23 mouse cellular contexts compared by ENCODE assay signal in genomic region chr4:127334870-127335504, GRCm38 (mm10). TPM values are rescaled to one million over a fixed set of nuclear protein-coding genes. Genes with fewer than 3 reads are reported as not detected.
DNase-seq lines count a peak whose midpoint lies in the region; ATAC-seq lines count a peak whose summit lies in the region.
"Had no signal": no experiment of that assay in that cellular context is flagged by ENCODE, and none has a peak within 500 bp of the region (broad histone marks: within the 10 kb centered on the region; RNA-seq: fewer than 3 reads in every experiment).

No protein-coding gene starts in this region.

- no peaks in the 10 kb centered on the region for H3K36me3 ChIP-seq in limb, embryonic 12.5 days
- H3K36me3 ChIP-seq in limb, embryonic 10.5 days: no peaks in the 10 kb centered on the region
- no peaks in the 10 kb centered on the region for H3K36me3 ChIP-seq in embryonic facial prominence, embryonic 10.5 days (replicated peaks)
- H3K36me3 ChIP-seq in forebrain, embryonic 15.5 days: no peaks in the 10 kb centered on the region
- H3K36me3 ChIP-seq: hindbrain, embryonic 12.5 days; midbrain, embryonic 12.5 days had no signal

- ATAC-seq in limb, embryonic 12.5 days (ENCODE audit: insufficient number of reproducible peaks, insufficient read depth, low FRiP score, low TSS enrichment, low read depth): 0 out of 2 replicates have a peak, but pooled peaks have one; percentile 15
- ATAC-seq in forebrain, embryonic 15.5 days (replicated peaks): no peak
- ATAC-seq: forebrain, embryonic 13.5 days; inflammation-experienced regulatory T-cells, adult 6 months had no signal

- H3K9me3 ChIP-seq in limb, embryonic 12.5 days: no peaks in the 10 kb centered on the region
- H3K9me3 ChIP-seq in limb, embryonic 10.5 days (replicated peaks): no peaks in the 10 kb centered on the region
- no peaks in the 10 kb centered on the region for H3K9me3 ChIP-seq in embryonic facial prominence, embryonic 10.5 days
- H3K9me3 ChIP-seq in forebrain, embryonic 15.5 days: no peaks in the 10 kb centered on the region
- H3K9me3 ChIP-seq: forebrain, embryonic 13.5 days; hindbrain, embryonic 12.5 days; midbrain, embryonic 12.5 days had no signal

- peaks cover 49% of the 10 kb centered on the region for H3K27me3 ChIP-seq in limb, embryonic 12.5 days
- peaks cover 52% of the 10 kb centered on the region for H3K27me3 ChIP-seq in limb, embryonic 10.5 days (ENCODE audit: low read depth, poor library complexity, severe bottlenecking)
- peaks cover 40% of the 10 kb centered on the region for H3K27me3 ChIP-seq in embryonic facial prominence, embryonic 10.5 days (replicated peaks; ENCODE audit: low read depth, poor library complexity, severe bottlenecking)
- peaks cover 23% of the 10 kb centered on the region for H3K27me3 ChIP-seq in forebrain, embryonic 15.5 days

- peak; percentile 50 to 61 for DNase-seq in cerebellum, postnatal 10 days
- DNase-seq in cerebellum, adult 11 months: no peak
- no peak for DNase-seq in limb, embryonic 10.5 days (ENCODE audit: low spot score)
- DNase-seq in ES-CJ7 (ENCODE audit: low read depth, low spot score): peak; percentile 93
- DNase-seq in embryonic facial prominence, embryonic 10.5 days (ENCODE audit: low spot score): no peak
- no peak for DNase-seq in right cerebral cortex, adult 2 months (ENCODE audit: low spot score in 2 of 2)
- DNase-seq: adrenal gland, postnatal 14 days; cerebellum, adult 11-12 months; cerebellum, postnatal 25 days; gastrocnemius, postnatal 14 days; kidney, adult 2 months; retina, postnatal 1 day; thymus, postnatal 14 days had no signal

- peaks cover 10% of the 10 kb centered on the region for H3K4me1 ChIP-seq in limb, embryonic 12.5 days (replicated peaks)
- peaks cover 11% of the 10 kb centered on the region for H3K4me1 ChIP-seq in limb, embryonic 10.5 days
- H3K4me1 ChIP-seq in embryonic facial prominence, embryonic 10.5 days: peaks cover 20% of the 10 kb centered on the region
- peaks cover 12% of the 10 kb centered on the region for H3K4me1 ChIP-seq in forebrain, embryonic 15.5 days

- H3K27ac ChIP-seq in limb, embryonic 12.5 days: no peak overlapping the region
- no peak overlapping the region for H3K27ac ChIP-seq in limb, embryonic 10.5 days
- H3K27ac ChIP-seq in embryonic facial prominence, embryonic 10.5 days (replicated peaks): 0 out of 2 replicates have a peak overlapping the region, but pooled peaks have one; percentile 4
- H3K27ac ChIP-seq in forebrain, embryonic 15.5 days (replicated peaks): no peak overlapping the region
- H3K27ac ChIP-seq: forebrain, embryonic 13.5 days; hindbrain, embryonic 12.5 days; liver, embryonic 14.5 days; midbrain, embryonic 12.5 days had no signal

- H3K9ac ChIP-seq in limb, embryonic 12.5 days (replicated peaks): no peak overlapping the region
- no peak overlapping the region for H3K9ac ChIP-seq in forebrain, embryonic 15.5 days (replicated peaks)
- H3K9ac ChIP-seq: forebrain, embryonic 13.5 days; hindbrain, embryonic 12.5 days; liver, embryonic 14.5 days; midbrain, embryonic 12.5 days had no signal

- no peak overlapping the region for H3K4me2 ChIP-seq in limb, embryonic 12.5 days
- H3K4me2 ChIP-seq in forebrain, embryonic 15.5 days (replicated peaks): no peak overlapping the region
- H3K4me2 ChIP-seq: forebrain, embryonic 13.5 days; hindbrain, embryonic 12.5 days; midbrain, embryonic 12.5 days had no signal

- 33% methylated on average over 5 of the region's 5 CpGs for WGBS in limb, embryonic 12.5 days
- WGBS in limb, embryonic 10.5 days: 31% methylated on average over 5 of the region's 5 CpGs
- WGBS in embryonic facial prominence, embryonic 10.5 days: 31% methylated on average over 5 of the region's 5 CpGs
- WGBS in forebrain, embryonic 15.5 days: 53% methylated on average over 5 of the region's 5 CpGs

- no peak overlapping the region for H3K4me3 ChIP-seq in limb, embryonic 12.5 days (replicated peaks)
- no peak overlapping the region for H3K4me3 ChIP-seq in limb, embryonic 10.5 days
- H3K4me3 ChIP-seq in embryonic facial prominence, embryonic 10.5 days: no peak overlapping the region
- H3K4me3 ChIP-seq in forebrain, embryonic 15.5 days: no peak overlapping the region
- H3K4me3 ChIP-seq: forebrain, embryonic 13.5 days; hindbrain, embryonic 12.5 days; midbrain, embryonic 12.5 days had no signal

RNA-seq across cellular contexts. Expression of gene Gjb3, which starts 4.3 kb away (rescaled TPM):
- 4.3 TPM in 2 replicates for polyA plus RNA-seq in limb, embryonic 12.5 days (2016; fragmentation: Nextera tagmentation; extraction: Ambion mirVana)
- polyA plus RNA-seq in limb, embryonic 10.5 days (2016; fragmentation: Nextera tagmentation; extraction: Ambion mirVana): 7.8 and 11.4 TPM in 2 replicates
- 8.0 and 8.2 TPM in 2 replicates for polyA plus RNA-seq in embryonic facial prominence, embryonic 10.5 days (2016; fragmentation: Nextera tagmentation; extraction: Ambion mirVana)
- not detected in 2 replicates for polyA plus RNA-seq in forebrain, embryonic 15.5 days (2015; fragmentation: Nextera tagmentation; extraction: Ambion mirVana)
- polyA plus RNA-seq: forebrain, embryonic 13.5 days had no signal

RNA-seq across cellular contexts. Expression of gene Gjb4, which starts 18.9 kb away (rescaled TPM):
- not detected in 2 replicates for polyA plus RNA-seq in limb, embryonic 12.5 days (2016; fragmentation: Nextera tagmentation; extraction: Ambion mirVana)
- not detected in 2 replicates for polyA plus RNA-seq in limb, embryonic 10.5 days (2016; fragmentation: Nextera tagmentation; extraction: Ambion mirVana)
- polyA plus RNA-seq in embryonic facial prominence, embryonic 10.5 days (2016; fragmentation: Nextera tagmentation; extraction: Ambion mirVana): not detected in 2 replicates
- polyA plus RNA-seq in forebrain, embryonic 15.5 days (2015; fragmentation: Nextera tagmentation; extraction: Ambion mirVana): 0.17 TPM in 1 of 2 replicates, not detected in the other
- polyA plus RNA-seq: forebrain, embryonic 13.5 days; heart, postnatal 0 days; inflammation-experienced regulatory T-cells, adult 6 months; liver, embryonic 14.5 days; midbrain, embryonic 12.5 days; neural tube, embryonic 11.5 days; testis, adult 2 months had no signal

RNA-seq across cellular contexts. Expression of gene Gja4, which starts 21.1 kb away (rescaled TPM):
- 8.3 and 9.3 TPM in 2 replicates for polyA plus RNA-seq in limb, embryonic 12.5 days (2016; fragmentation: Nextera tagmentation; extraction: Ambion mirVana)
- 14.6 and 18.5 TPM in 2 replicates for polyA plus RNA-seq in limb, embryonic 10.5 days (2016; fragmentation: Nextera tagmentation; extraction: Ambion mirVana)
- 10.8 and 12.5 TPM in 2 replicates for polyA plus RNA-seq in embryonic facial prominence, embryonic 10.5 days (2016; fragmentation: Nextera tagmentation; extraction: Ambion mirVana)
- polyA plus RNA-seq in forebrain, embryonic 15.5 days (2015; fragmentation: Nextera tagmentation; extraction: Ambion mirVana): 13.3 and 14.6 TPM in 2 replicates

RNA-seq across cellular contexts. Expression of gene Gjb5, which starts 23.0 kb away (rescaled TPM):
- polyA plus RNA-seq in limb, embryonic 12.5 days (2016; fragmentation: Nextera tagmentation; extraction: Ambion mirVana): 0.70 and 0.76 TPM in 2 replicates
- 1.6 and 1.7 TPM in 2 replicates for polyA plus RNA-seq in limb, embryonic 10.5 days (2016; fragmentation: Nextera tagmentation; extraction: Ambion mirVana)
- polyA plus RNA-seq in embryonic facial prominence, embryonic 10.5 days (2016; fragmentation: Nextera tagmentation; extraction: Ambion mirVana): 1.2 and 1.7 TPM in 2 replicates
- 0.14 TPM in 1 of 2 replicates, not detected in the other for polyA plus RNA-seq in forebrain, embryonic 15.5 days (2015; fragmentation: Nextera tagmentation; extraction: Ambion mirVana)
- polyA plus RNA-seq: forebrain, embryonic 13.5 days; inflammation-experienced regulatory T-cells, adult 6 months had no signal

Comparison
In these comparisons a context has a peak if more than half of its experiments do, and no peak if none do; other contexts are left out.
1. DNase-seq: peak in cerebellum, postnatal 10 days (2 of 2) and ES-CJ7 (single experiment); none in cerebellum, adult 11 months (single experiment), limb, embryonic 10.5 days (single experiment), embryonic facial prominence, embryonic 10.5 days (single experiment) and right cerebral cortex, adult 2 months (0 of 2).